Mouse (Mus musculus) megakaryocyte, embryonic 14.5 days (primary cell): Measurements from ENCODE around the gene Mettl27. TPM values are rescaled to one million over a fixed set of nuclear protein-coding genes. Genes with fewer than 3 reads are reported as not detected.

Experiments used
- H3K27me3 ChIP-seq: replicated peaks from 2 replicates; pipeline ENCODE3; 2012; ENCODE audit warnings: inconsistent platforms
- H3K36me3 ChIP-seq: replicated peaks from 2 replicates; pipeline ENCODE3; 2012; ENCODE audit warnings: low read length, inconsistent platforms, mixed read lengths
- H3K4me1 ChIP-seq: 2 replicates; pipeline ENCODE4 v1.6.1; 2012; ENCODE audit warnings: inconsistent platforms
- H3K4me3 ChIP-seq: replicated peaks from 2 replicates; pipeline ENCODE3; 2012; ENCODE audit warnings: moderate library complexity, mild to moderate bottlenecking, inconsistent platforms
- H3K9me3 ChIP-seq: 2 replicates; pipeline ENCODE4 v1.6.1; 2012; ENCODE audit warnings: inconsistent platforms
- FLI1 ChIP-seq: IDR thresholded peaks from 2 replicates; pipeline ENCODE4 v1.6.1; 2012; ENCODE audit warnings: low read length, inconsistent platforms, mixed read lengths
- GATA1 ChIP-seq: IDR thresholded peaks from 3 replicates; pipeline ENCODE4 v1.6.1; 2012; ENCODE audit warnings: mixed read lengths, low read length, inconsistent platforms, borderline replicate concordance
- polyA plus RNA-seq: library from polyadenylated mRNA; stranded (reverse); fragments of >175 nt; gene quantifications from 2 replicates; pipeline ENCODE4 v1.2.3, GENCODE M21; 2012; ENCODE audit warnings: low replicate concordance; ENCODE audit not compliant: insufficient read depth

Mettl27 gene
- 18.7 and 34.3 TPM in 2 replicates for polyA plus RNA-seq

DNA sequence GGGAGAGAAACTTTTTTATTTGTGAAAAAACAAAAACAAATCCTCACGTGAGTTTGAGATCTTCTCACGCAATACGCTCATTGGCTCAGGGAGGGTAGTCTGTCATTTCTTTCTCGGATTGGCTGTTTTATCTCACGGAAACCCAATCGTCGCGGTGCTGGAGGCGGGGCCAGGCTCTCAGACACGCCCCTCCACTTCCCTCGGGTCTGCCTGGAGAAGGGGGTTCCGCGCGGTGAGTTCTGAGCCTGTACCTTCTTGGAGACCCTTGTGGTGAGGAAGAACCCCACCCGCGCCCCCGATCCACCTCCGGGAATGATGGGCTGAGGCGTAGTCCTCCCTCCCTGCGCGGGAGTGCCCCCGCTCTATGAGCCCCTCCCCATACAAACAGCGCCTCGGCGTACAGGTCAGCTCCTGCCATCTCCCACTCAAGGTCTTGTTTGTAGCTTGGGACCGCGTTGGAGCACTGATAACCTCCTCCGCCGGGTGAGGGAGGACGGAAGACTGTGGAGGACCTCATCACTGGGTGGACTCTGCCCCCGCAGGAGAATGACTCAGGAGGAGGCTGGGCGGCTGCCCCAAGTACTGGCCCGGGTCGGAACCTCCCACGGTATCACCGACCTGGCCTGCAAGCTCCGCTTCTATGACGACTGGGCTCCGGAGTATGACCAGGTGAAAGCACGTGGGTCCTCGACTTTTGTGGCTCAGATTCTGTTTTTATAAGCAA is at the start of gene Mettl27:
Mettl27 (plus strand) TSS at position 190 of the 724 bp plus-strand sequence.
- Histone ChIP-seq H3K9me3 (no peaks in the 10 kb centered on the region), H3K36me3 (peaks cover 39% of the 10 kb centered on the region), H3K4me1 (peaks cover 59% of the 10 kb centered on the region), H3K27me3 (peaks cover 2% of the 10 kb centered on the region), H3K4me3 (peak within 1 kb of the TSS; percentile 93)
- no peak for TF ChIP-seq GATA1
- no peak for TF ChIP-seq FLI1

DNA sequence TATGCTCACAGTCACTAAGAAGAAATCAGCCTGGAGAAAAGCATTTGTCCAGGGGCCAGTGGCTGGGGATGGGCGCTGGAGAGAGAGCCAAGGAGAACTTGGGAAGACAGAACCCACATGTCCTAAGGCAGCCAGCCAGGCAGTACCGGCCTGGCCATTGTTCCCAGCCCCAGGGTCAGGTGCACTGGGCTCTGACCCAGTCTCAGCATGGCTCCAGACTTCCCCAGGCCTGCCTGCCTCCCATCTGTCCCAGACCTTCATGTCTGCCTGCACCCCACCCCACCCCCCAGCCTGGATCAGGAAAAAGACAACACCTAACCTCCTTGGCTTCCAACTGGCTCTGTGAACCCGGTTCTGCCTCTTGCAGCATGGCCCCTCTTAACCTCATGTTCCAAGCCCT is 49.1 kb upstream of the Mettl27 start:
- H3K36me3 ChIP-seq, result no peaks in the 10 kb centered on the region
- TF ChIP-seq GATA1 (no peak), FLI1 (no peak)
- no peaks in the 10 kb centered on the region for H3K9me3 ChIP-seq
- H3K27me3 ChIP-seq, result peaks cover 47% of the 10 kb centered on the region
- no peaks in the 10 kb centered on the region; the same call in 1 of the 2 replicates for H3K4me1 ChIP-seq
- no peak overlapping the region for H3K4me3 ChIP-seq

DNA sequence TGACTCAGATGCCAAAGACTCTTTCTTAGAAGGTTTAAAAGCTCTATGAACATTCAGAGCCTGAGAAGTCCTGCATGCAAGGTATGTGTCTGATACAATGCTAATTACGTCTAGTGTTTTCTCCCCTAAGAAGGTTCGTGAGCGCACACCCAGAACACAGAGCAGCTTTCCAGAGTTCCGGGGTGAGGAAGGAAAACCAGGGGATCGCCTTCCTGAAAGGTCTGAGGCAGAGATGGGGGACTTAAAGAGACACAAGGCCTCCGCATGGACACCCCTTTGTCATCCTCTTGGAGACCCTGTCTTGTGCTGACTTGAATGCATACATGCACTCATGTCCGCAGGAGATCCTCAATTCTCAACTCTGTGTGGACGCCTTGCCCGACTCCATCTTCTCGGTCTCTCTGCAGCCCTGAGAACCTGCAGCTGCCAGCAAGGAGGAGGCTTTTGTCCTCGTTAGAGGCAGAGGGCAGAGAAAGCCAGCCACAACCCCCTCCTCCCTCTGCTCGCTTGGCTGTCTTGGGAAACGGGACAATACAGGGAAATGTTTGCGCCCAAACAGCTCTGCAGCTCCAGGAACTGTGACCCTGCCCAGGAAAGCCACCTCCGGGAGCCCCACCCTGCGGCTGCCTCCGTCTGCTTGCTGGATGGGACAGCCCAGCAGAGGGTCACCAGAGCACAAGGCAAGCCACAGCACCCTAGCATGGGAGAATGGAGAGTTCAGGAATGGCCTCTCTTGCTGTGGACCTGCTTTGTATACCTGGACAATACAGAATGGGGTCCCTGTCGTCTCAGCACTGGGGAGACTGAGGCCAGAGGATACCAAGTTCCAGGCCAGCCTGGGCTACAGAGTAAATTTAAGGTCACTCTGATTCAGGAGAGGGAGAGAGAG is 44.5 kb upstream of the Mettl27 start:
- Histone ChIP-seq H3K4me1 (no peaks in the 10 kb centered on the region; the same call in 1 of the 2 replicates), H3K27me3 (peaks cover 52% of the 10 kb centered on the region), H3K4me3 (no peak overlapping the region), H3K36me3 (no peaks in the 10 kb centered on the region), H3K9me3 (peaks cover 4% of the 10 kb centered on the region; the same call in 1 of the 2 replicates)
- TF ChIP-seq GATA1 (no peak), FLI1 (no peak)

DNA sequence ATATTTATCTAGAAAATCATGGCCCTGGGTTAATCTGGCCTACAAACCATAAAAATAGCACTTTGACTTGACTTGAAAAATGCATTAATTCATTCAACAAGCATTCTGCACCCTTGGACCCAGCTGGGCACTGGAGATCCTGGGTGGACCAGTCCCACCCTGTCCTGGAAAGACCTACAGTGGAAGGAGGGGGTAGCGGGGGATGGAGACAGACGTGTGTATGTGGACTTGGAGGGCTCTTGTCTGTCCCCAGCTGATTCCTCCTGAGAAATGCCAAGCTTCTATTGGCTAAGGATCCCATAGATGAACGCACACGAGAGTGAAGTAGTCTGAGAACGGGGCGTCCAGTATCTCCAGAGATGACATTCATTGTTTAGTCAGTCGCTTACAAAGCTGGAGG is 43.7 kb upstream of the Mettl27 start:
- H3K27me3 ChIP-seq, result peaks cover 44% of the 10 kb centered on the region
- H3K4me1 ChIP-seq, result no peaks in the 10 kb centered on the region; the same call in 1 of the 2 replicates
- H3K9me3 ChIP-seq, result peaks cover 7% of the 10 kb centered on the region; the same call in 1 of the 2 replicates
- H3K4me3 ChIP-seq, result no peak overlapping the region
- no peak for TF ChIP-seq GATA1
- TF ChIP-seq FLI1, result no peak
- H3K36me3 ChIP-seq, result no peaks in the 10 kb centered on the region

DNA sequence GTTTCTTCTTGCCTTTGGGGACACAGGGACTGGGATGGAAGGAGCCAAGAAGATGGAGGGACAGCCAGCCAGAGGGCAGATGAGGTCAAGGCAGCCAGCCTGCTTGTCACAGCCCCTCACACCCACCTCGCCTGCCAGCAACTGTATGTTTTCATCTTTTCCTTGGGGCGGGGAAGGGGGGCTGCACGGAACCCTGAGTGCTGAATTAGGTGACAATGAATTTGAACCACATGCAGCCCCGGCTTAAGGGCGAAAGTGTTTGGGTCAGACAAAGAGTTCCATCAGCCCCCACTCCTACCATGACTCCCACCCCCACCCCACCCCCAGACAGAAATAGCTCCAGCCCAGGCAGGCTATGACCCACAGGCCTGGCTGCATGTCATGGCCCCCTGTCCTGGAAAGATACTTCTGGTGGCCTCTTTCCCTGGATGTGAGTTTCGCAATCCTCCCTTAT is 41.5 kb upstream of the Mettl27 start:
- no peaks in the 10 kb centered on the region for H3K36me3 ChIP-seq
- H3K27me3 ChIP-seq, result peaks cover 45% of the 10 kb centered on the region

DNA sequence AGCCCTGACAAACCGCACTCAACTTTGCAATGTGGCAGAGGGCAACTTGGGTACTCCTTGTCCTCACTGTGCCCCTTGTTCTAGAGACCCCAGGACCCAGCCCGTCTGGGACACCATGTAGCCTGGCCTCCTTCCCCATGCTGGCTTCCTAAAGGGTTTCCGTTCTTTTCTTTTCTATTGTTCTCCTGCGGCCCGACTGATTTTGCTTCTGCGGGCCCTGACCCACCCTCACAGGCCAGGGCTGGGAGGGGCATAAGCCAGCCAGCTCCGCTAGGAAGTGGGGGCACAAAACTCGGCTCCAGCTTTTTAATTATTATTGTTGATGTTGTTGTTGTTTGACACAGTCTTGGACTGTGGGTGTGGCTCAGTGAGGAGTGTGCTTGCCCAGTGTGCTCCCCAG is 40.6 kb upstream of the Mettl27 start:
- Histone ChIP-seq H3K27me3 (peaks cover 49% of the 10 kb centered on the region), H3K4me3 (no peak overlapping the region), H3K9me3 (peaks cover 7% of the 10 kb centered on the region; the same call in 1 of the 2 replicates), H3K36me3 (no peaks in the 10 kb centered on the region), H3K4me1 (no peaks in the 10 kb centered on the region; the same call in 1 of the 2 replicates)
- TF ChIP-seq FLI1 (no peak), GATA1 (no peak)

More for the DNA sequence above, 41.5 kb upstream of the Mettl27 start:
- no peaks in the 10 kb centered on the region; the same call in 1 of the 2 replicates for H3K4me1 ChIP-seq
- peaks cover 7% of the 10 kb centered on the region; the same call in 1 of the 2 replicates for H3K9me3 ChIP-seq
- TF ChIP-seq FLI1 (no peak), GATA1 (no peak)
- H3K4me3 ChIP-seq, result no peak overlapping the region

DNA sequence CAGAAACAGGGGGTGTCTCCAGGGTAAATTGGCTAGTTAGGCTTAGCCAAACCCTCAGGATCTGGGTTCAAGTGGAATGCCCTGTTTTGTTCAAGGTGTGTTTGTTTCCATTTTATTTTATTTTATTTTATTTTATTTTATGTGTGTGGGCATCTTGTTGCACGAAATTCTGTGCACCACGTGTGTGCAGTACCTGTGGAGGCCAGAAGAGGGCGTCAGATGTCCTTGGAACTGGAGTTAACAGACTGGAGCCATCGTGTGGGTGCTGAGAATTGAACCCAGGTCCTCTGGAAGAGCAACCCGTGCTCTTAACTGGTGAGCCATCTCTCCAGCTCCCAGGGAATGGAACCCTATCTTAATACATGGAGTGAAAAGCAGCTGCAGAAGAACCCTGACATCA is 39.5 kb upstream of the Mettl27 start:
- H3K4me1 ChIP-seq, result no peaks in the 10 kb centered on the region; the same call in 1 of the 2 replicates
- TF ChIP-seq FLI1 (no peak), GATA1 (no peak)
- no peak overlapping the region for H3K4me3 ChIP-seq
- H3K27me3 ChIP-seq, result peaks cover 39% of the 10 kb centered on the region
- peaks cover 7% of the 10 kb centered on the region; the same call in 1 of the 2 replicates for H3K9me3 ChIP-seq
- H3K36me3 ChIP-seq, result no peaks in the 10 kb centered on the region

DNA sequence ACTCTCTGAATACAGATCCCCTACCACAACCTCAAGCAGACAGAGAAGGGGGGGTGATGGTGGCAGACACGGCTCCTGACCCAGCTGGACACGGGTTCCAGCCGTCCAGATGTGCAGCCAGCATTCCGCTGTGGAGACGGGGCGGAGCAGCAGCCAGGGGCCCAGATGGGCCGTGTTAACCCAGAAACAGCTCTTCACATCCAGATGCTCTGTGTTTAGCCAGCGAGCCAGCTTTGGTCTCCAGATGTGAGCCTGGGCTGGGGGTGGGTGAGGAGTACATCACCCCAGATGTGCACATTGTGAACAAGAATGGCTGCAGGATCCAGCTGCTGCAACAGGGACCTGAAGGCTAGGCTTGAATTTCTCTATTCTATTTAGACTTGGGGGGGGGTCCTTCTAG is 36.9 kb upstream of the Mettl27 start:
- Histone ChIP-seq H3K27me3 (peaks cover 36% of the 10 kb centered on the region), H3K4me3 (no peak overlapping the region), H3K9me3 (0 out of 2 replicates have a peak, but pooled peaks cover 3% of the 10 kb centered on the region), H3K36me3 (no peaks in the 10 kb centered on the region), H3K4me1 (no peaks in the 10 kb centered on the region)
- TF ChIP-seq GATA1 (no peak), FLI1 (no peak)

DNA sequence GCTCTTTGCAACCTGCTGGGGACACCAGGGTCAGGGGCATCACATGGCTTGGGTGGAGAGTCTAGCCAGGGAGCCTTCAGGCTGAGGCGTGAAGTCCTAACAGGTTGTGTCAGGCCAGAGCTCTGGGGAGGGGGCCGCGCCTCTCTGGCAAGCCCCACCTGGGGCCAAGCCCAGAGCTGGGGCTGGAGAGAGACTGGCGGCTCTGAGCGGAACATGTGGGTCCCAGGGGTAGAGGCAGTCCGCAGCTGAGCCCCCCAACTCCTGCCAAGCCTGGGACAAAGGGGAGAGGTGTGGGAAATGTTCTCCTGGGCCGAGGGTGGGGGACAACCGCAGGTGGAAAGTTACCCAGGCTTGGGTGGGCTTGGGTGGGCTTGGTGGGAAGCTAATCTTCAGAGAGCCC is 35.2 kb upstream of the Mettl27 start:
- Histone ChIP-seq H3K27me3 (peaks cover 35% of the 10 kb centered on the region), H3K36me3 (no peaks in the 10 kb centered on the region), H3K4me3 (no peak overlapping the region), H3K9me3 (0 out of 2 replicates have a peak, but pooled peaks cover 3% of the 10 kb centered on the region), H3K4me1 (no peaks in the 10 kb centered on the region)
- no peak for TF ChIP-seq FLI1
- TF ChIP-seq GATA1, result no peak
